Mouse (Mus musculus): Measurements from ENCODE around the gene Gm20388.

DNA sequence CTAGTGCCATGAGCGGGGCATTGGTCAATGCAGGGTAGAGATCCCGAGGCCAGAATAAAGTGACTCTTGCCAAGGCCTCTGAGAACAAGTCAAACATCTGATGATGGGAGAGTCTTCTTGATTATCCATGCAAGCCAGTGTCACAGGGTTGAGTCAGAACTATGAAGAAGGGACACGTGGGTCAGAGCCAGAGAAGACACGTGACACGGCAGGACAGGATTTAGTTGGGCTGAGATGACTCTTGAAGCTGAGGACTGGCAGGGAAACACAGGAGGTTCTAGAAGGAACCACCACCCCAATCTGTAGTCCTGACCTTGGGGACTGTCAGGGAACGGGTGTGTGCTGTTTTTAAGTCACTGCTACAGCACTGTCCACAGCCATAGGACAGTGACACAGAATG lies 849.2 kb downstream of the Gm20388 start:
- TF ChIP-seq CTCF (IDR thresholded peaks at IDR 0.05; ENCODE audit: extremely low read depth, insufficient read depth, low read length) (no peak), POLR2A (IDR thresholded peaks at IDR 0.05; ENCODE audit: extremely low read depth, insufficient read depth, low read length) (no peak)

All from cortical plate, adult 2 months (tissue).